Mouse (Mus musculus): Measurements from ENCODE around the gene Aif1. TPM values are rescaled to one million over a fixed set of nuclear protein-coding genes. Genes with fewer than 3 reads are reported as not detected.

The Aif1 gene
- polyA plus RNA-seq, 1 experiment, result 22.3 TPM

- Histone ChIP-seq H3K4me3 (replicated peaks) (peak within 1 kb of the TSS; percentile 99), H3K4me1 (peaks cover 61% of the 10 kb centered on the region), H3K36me3 (replicated peaks; ENCODE audit: low read length) (peaks cover 51% of the 10 kb centered on the region), H3K27me3 (replicated peaks) (no peaks in the 10 kb centered on the region), H3K9me3 (no peaks in the 10 kb centered on the region)
- TF ChIP-seq GATA1 (IDR thresholded peaks at IDR 0.05; ENCODE audit: borderline replicate concordance, low read length) (no peak), FLI1 (IDR thresholded peaks at IDR 0.05; ENCODE audit: low read length) (no peak; the same call in 1 of the 2 replicates)
Measured at GRCm38 (mm10) chr17:35121871-35122303, 54.0 kb downstream of the Aif1 start, which contains the start of gene Csnk2b. TSS of gene Csnk2b (minus strand) at chr17:35122053.

- Histone ChIP-seq H3K9me3 (no peaks in the 10 kb centered on the region), H3K27me3 (replicated peaks) (no peaks in the 10 kb centered on the region), H3K4me1 (peaks cover 56% of the 10 kb centered on the region), H3K36me3 (replicated peaks; ENCODE audit: low read length) (peaks cover 56% of the 10 kb centered on the region), H3K4me3 (replicated peaks) (peak within 1 kb of the TSS; percentile 99)
- TF ChIP-seq GATA1 (IDR thresholded peaks at IDR 0.05; ENCODE audit: borderline replicate concordance, low read length), result no peak
- TF ChIP-seq FLI1 (IDR thresholded peaks at IDR 0.05; ENCODE audit: low read length), result peak; percentile 64; the same call in 1 of the 2 replicates
Measured at GRCm38 (mm10) chr17:35121143-35121799, 54.6 kb downstream of the Aif1 start, which contains the start of gene Gpank1. TSS of gene Gpank1 (plus strand) at chr17:35121455.

Other genes starting within 250 kb of the Aif1 start
- gene Neu1, start 244.8 kb downstream of the Aif1 start, polyA plus RNA-seq (2012; ENCODE audit: insufficient read depth, low replicate concordance), result 12.4 and 41.3 TPM in 2 replicates
- 4.5 and 7.2 TPM in 2 replicates for gene Hspa1b, start 216.8 kb downstream of the Aif1 start, polyA plus RNA-seq (2012; ENCODE audit: insufficient read depth, low replicate concordance)
- not detected in 2 replicates for gene Gm20481, start 206.2 kb downstream of the Aif1 start, polyA plus RNA-seq (2012; ENCODE audit: insufficient read depth, low replicate concordance)
- 1.5 and 2.0 TPM in 2 replicates for gene Hspa1a, start 203.9 kb downstream of the Aif1 start, polyA plus RNA-seq (2012; ENCODE audit: insufficient read depth, low replicate concordance)
- gene Hspa1l, start 203.4 kb downstream of the Aif1 start, polyA plus RNA-seq (2012; ENCODE audit: insufficient read depth, low replicate concordance), result not detected in 2 replicates
- 64.3 and 95.0 TPM in 2 replicates for gene Lsm2, start 194.2 kb downstream of the Aif1 start, polyA plus RNA-seq (2012; ENCODE audit: insufficient read depth, low replicate concordance)
- gene Vars, start 175.1 kb downstream of the Aif1 start, polyA plus RNA-seq (2012; ENCODE audit: insufficient read depth, low replicate concordance), result 188 and 650 TPM in 2 replicates
- 0.38 and 0.40 TPM in 2 replicates for gene Vwa7, start 159.5 kb downstream of the Aif1 start, polyA plus RNA-seq (2012; ENCODE audit: insufficient read depth, low replicate concordance)
- gene Sapcd1, start 148.1 kb downstream of the Aif1 start, polyA plus RNA-seq (2012; ENCODE audit: insufficient read depth, low replicate concordance), result 4.1 and 5.4 TPM in 2 replicates
- gene Msh5, start 129.3 kb downstream of the Aif1 start, polyA plus RNA-seq (2012; ENCODE audit: insufficient read depth, low replicate concordance), result 10.5 and 10.9 TPM in 2 replicates
- 244 and 373 TPM in 2 replicates for gene Clic1, start 126.1 kb downstream of the Aif1 start, polyA plus RNA-seq (2012; ENCODE audit: insufficient read depth, low replicate concordance)
- gene Ddah2, start 117.0 kb downstream of the Aif1 start, polyA plus RNA-seq (2012; ENCODE audit: insufficient read depth, low replicate concordance), result 30.5 and 36.5 TPM in 2 replicates
- 14.8 and 15.5 TPM in 2 replicates for gene Ly6g6c, start 110.7 kb downstream of the Aif1 start, polyA plus RNA-seq (2012; ENCODE audit: insufficient read depth, low replicate concordance)
- gene Mpig6b, start 109.9 kb downstream of the Aif1 start, polyA plus RNA-seq (2012; ENCODE audit: insufficient read depth, low replicate concordance), result 53.5 and 66.3 TPM in 2 replicates
- gene Ly6g6e, start 99.2 kb downstream of the Aif1 start, polyA plus RNA-seq (2012; ENCODE audit: insufficient read depth, low replicate concordance), result not detected in 2 replicates
- 79.9 and 106 TPM in 2 replicates for gene Ly6g6d, start 98.0 kb downstream of the Aif1 start, polyA plus RNA-seq (2012; ENCODE audit: insufficient read depth, low replicate concordance)
- gene Ly6g6f, start 90.5 kb downstream of the Aif1 start, polyA plus RNA-seq (2012; ENCODE audit: insufficient read depth, low replicate concordance), result 517 and 745 TPM in 2 replicates
- gene Abhd16a, start 86.8 kb downstream of the Aif1 start, polyA plus RNA-seq (2012; ENCODE audit: insufficient read depth, low replicate concordance), result 211 and 290 TPM in 2 replicates
- gene Ly6g5c, start 67.8 kb downstream of the Aif1 start, polyA plus RNA-seq (2012; ENCODE audit: insufficient read depth, low replicate concordance), result not detected in 2 replicates
- 0.23 TPM in 1 of 2 replicates, not detected in the other for gene Ly6g5b, start 60.6 kb downstream of the Aif1 start, polyA plus RNA-seq (2012; ENCODE audit: insufficient read depth, low replicate concordance)
- 46.5 and 57.4 TPM in 2 replicates for gene Gpank1, start 54.6 kb downstream of the Aif1 start, polyA plus RNA-seq (2012; ENCODE audit: insufficient read depth, low replicate concordance)
- gene Csnk2b, start 54.0 kb downstream of the Aif1 start, polyA plus RNA-seq (2012; ENCODE audit: insufficient read depth, low replicate concordance), result 75.6 and 82.2 TPM in 2 replicates
- 3.2 and 6.1 TPM in 2 replicates for gene D17H6S53E, start 49.7 kb downstream of the Aif1 start, polyA plus RNA-seq (2012; ENCODE audit: insufficient read depth, low replicate concordance)
- gene Apom, start 44.0 kb downstream of the Aif1 start, polyA plus RNA-seq (2012; ENCODE audit: insufficient read depth, low replicate concordance), result not detected in 2 replicates
- gene Bag6, start 40.9 kb downstream of the Aif1 start, polyA plus RNA-seq (2012; ENCODE audit: insufficient read depth, low replicate concordance), result 613 and 1,584 TPM in 2 replicates
- gene Prrc2a, start 11.2 kb downstream of the Aif1 start, polyA plus RNA-seq (2012; ENCODE audit: insufficient read depth, low replicate concordance), result 1,080 and 3,273 TPM in 2 replicates
- 5.9 and 24.8 TPM in 2 replicates for gene Lst1, start 12.4 kb upstream of the Aif1 start, polyA plus RNA-seq (2012; ENCODE audit: insufficient read depth, low replicate concordance)
- 12.1 TPM in 1 of 2 replicates, not detected in the other for gene Ltb, start 18.4 kb upstream of the Aif1 start, polyA plus RNA-seq (2012; ENCODE audit: insufficient read depth, low replicate concordance)
- gene Tnf, start 25.9 kb upstream of the Aif1 start, polyA plus RNA-seq (2012; ENCODE audit: insufficient read depth, low replicate concordance), result 2.9 and 3.5 TPM in 2 replicates
- 0.85 TPM in 1 of 2 replicates, not detected in the other for gene Lta, start 29.3 kb upstream of the Aif1 start, polyA plus RNA-seq (2012; ENCODE audit: insufficient read depth, low replicate concordance)
- not detected in 2 replicates for gene Gm16181, start 44.8 kb upstream of the Aif1 start, polyA plus RNA-seq (2012; ENCODE audit: insufficient read depth, low replicate concordance)
- gene Atp6v1g2, start 57.6 kb upstream of the Aif1 start, polyA plus RNA-seq (2012; ENCODE audit: insufficient read depth, low replicate concordance), result 0.86 TPM in 1 of 2 replicates, not detected in the other
- 31.8 and 57.1 TPM in 2 replicates for gene Nfkbil1, start 59.7 kb upstream of the Aif1 start, polyA plus RNA-seq (2012; ENCODE audit: insufficient read depth, low replicate concordance)
- gene Ddx39b, start 65.7 kb upstream of the Aif1 start, polyA plus RNA-seq (2012; ENCODE audit: insufficient read depth, low replicate concordance), result 83.5 and 158 TPM in 2 replicates
- 170 and 362 TPM in 2 replicates for gene H2-D1, start 86.7 kb upstream of the Aif1 start, polyA plus RNA-seq (2012; ENCODE audit: insufficient read depth, low replicate concordance)
- gene H2-Q1, start 144.3 kb upstream of the Aif1 start, polyA plus RNA-seq (2012; ENCODE audit: insufficient read depth, low replicate concordance), result 1.5 and 7.3 TPM in 2 replicates
- gene H2-Q2, start 166.2 kb upstream of the Aif1 start, polyA plus RNA-seq (2012; ENCODE audit: insufficient read depth, low replicate concordance), result 6.7 TPM in 1 of 2 replicates, not detected in the other
- gene H2-Q4, start 203.5 kb upstream of the Aif1 start, polyA plus RNA-seq (2012; ENCODE audit: insufficient read depth, low replicate concordance), result 13.9 and 46.4 TPM in 2 replicates
- 2.5 and 4.2 TPM in 2 replicates for gene H2-Q6, start 248.8 kb upstream of the Aif1 start, polyA plus RNA-seq (2012; ENCODE audit: insufficient read depth, low replicate concordance)

Measured in megakaryocyte, embryonic 14.5 days (primary cell).